Comparison of ENCODE assay signal across 8 mouse cellular contexts in the genomic region with DNA sequence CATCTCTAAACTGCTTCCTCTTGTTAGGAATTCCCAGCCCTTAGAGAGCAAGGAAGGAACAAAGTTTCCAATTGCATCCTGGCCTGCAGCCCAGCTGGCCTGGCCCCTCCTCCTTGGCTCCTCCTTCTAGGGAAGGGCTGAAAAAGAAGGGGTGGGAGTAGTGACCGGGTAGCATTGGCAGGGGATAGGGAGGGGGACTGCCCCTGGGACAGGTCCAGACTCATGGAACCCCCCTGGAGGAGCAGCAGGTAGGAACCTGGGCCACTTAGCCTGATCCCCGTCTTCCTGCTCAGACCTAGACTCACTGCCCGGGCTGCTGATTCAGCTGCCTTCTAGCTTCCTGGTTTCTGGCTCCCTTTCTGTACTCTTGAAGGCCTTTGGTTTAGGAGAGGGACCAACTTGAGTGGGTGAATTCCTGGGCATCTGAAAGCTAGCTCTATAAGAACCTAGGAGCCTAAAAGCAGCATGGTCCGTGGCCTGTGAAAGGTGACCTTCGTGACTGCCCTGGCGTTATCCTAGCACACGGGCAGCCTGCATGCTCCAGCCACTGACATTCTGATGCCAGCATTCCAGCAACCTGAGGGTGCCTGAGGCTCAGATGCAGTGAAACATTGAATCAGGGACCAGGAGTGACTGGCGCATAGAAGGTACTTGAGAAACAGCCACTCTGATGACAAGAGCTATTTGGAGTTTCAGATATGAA. TPM values are rescaled to one million over a fixed set of nuclear protein-coding genes. Genes with fewer than 3 reads are reported as not detected.
DNase-seq lines count a peak whose midpoint lies in the region; ATAC-seq and TF ChIP-seq lines count a peak whose summit lies in the region.

No protein-coding gene starts in this region.

- H3K36me3 ChIP-seq in embryonic facial prominence, embryonic 11.5 days (replicated peaks; ENCODE audit: control insufficient read depth, insufficient read depth, low read depth, low read length), result no peaks in the 10 kb centered on the region
- H3K36me3 ChIP-seq in heart, embryonic 13.5 days, result no peaks in the 10 kb centered on the region
- H3K36me3 ChIP-seq in kidney, postnatal 0 days (ENCODE audit: insufficient read depth, low read length), result no peaks in the 10 kb centered on the region

- ATAC-seq in embryonic facial prominence, embryonic 11.5 days (replicated peaks; ENCODE audit: insufficient number of reproducible peaks, low FRiP score, low TSS enrichment, low read depth), result peak; percentile 56
- peak; percentile 63; the same call in 1 of the 2 replicates for ATAC-seq in heart, embryonic 13.5 days (ENCODE audit: extremely low read depth, insufficient number of reproducible peaks, low FRiP score, low TSS enrichment)
- ATAC-seq in kidney, postnatal 0 days (replicated peaks; ENCODE audit: low FRiP score, low read depth), result peak; percentile 87

- peak; percentile 43 for DNase-seq in retina, postnatal 1 day
- DNase-seq in retina, embryonic 14.5 days (ENCODE audit: low spot score), result no peak
- DNase-seq in embryonic facial prominence, embryonic 11.5 days (ENCODE audit: low spot score), result no peak
- DNase-seq in kidney, postnatal 0 days (ENCODE audit: low spot score), result peak; percentile 76
- peak; percentile 72 for DNase-seq in lung, postnatal 25 days (ENCODE audit: low spot score)
- DNase-seq in urinary bladder, postnatal 14 days (ENCODE audit: low spot score), result peak; percentile 59
- DNase-seq in left cerebral cortex, adult 11 months (ENCODE audit: low spot score), result no peak

- no peak overlapping the region for H3K4me3 ChIP-seq in embryonic facial prominence, embryonic 11.5 days (ENCODE audit: low read depth, low read length)
- H3K4me3 ChIP-seq in heart, embryonic 13.5 days, result peak overlapping the region; percentile 52
- peak overlapping the region; percentile 26 for H3K4me3 ChIP-seq in kidney, postnatal 0 days (replicated peaks; ENCODE audit: low read depth, low read length)

- no peak overlapping the region for H3K27ac ChIP-seq in embryonic facial prominence, embryonic 11.5 days (replicated peaks; ENCODE audit: low read depth, low read length)
- peak overlapping the region; percentile 85 for H3K27ac ChIP-seq in heart, embryonic 13.5 days (replicated peaks)
- H3K27ac ChIP-seq in kidney, postnatal 0 days, result peak overlapping the region; percentile 71

- no peak overlapping the region for H3K4me2 ChIP-seq in embryonic facial prominence, embryonic 11.5 days (ENCODE audit: low read depth, low read length)
- H3K4me2 ChIP-seq in heart, embryonic 13.5 days, result peak overlapping the region; percentile 68
- H3K4me2 ChIP-seq in kidney, postnatal 0 days (ENCODE audit: low read length), result peak overlapping the region; percentile 45

- no peaks in the 10 kb centered on the region for H3K4me1 ChIP-seq in embryonic facial prominence, embryonic 11.5 days (ENCODE audit: control insufficient read depth, insufficient read depth, low read length)
- peaks cover 16% of the 10 kb centered on the region for H3K4me1 ChIP-seq in heart, embryonic 13.5 days
- H3K4me1 ChIP-seq in kidney, postnatal 0 days (replicated peaks; ENCODE audit: insufficient read depth, low read length), result no peaks in the 10 kb centered on the region; the same call in 1 of the 2 replicates

- H3K9me3 ChIP-seq in embryonic facial prominence, embryonic 11.5 days (replicated peaks; ENCODE audit: control insufficient read depth, low read length), result no peaks in the 10 kb centered on the region
- H3K9me3 ChIP-seq in heart, embryonic 13.5 days, result no peaks in the 10 kb centered on the region
- no peaks in the 10 kb centered on the region for H3K9me3 ChIP-seq in kidney, postnatal 0 days (replicated peaks; ENCODE audit: low read length)

- no peak for TF ChIP-seq CTCF in kidney, postnatal 0 days (IDR thresholded peaks at IDR 0.05; ENCODE audit: low read depth)

- H3K27me3 ChIP-seq in embryonic facial prominence, embryonic 11.5 days (ENCODE audit: control insufficient read depth, insufficient read depth, low read length), result peaks cover 11% of the 10 kb centered on the region
- H3K27me3 ChIP-seq in heart, embryonic 13.5 days (replicated peaks), result peaks cover 66% of the 10 kb centered on the region
- H3K27me3 ChIP-seq in kidney, postnatal 0 days (ENCODE audit: insufficient read depth, low read length), result no peaks in the 10 kb centered on the region

- 55% methylated on average over 8 of the region's 8 CpGs for WGBS in embryonic facial prominence, embryonic 11.5 days
- 31% methylated on average over 7 of the region's 8 CpGs for WGBS in heart, embryonic 13.5 days
- 46% methylated on average over 8 of the region's 8 CpGs for WGBS in kidney, postnatal 0 days

- H3K9ac ChIP-seq in embryonic facial prominence, embryonic 11.5 days (replicated peaks; ENCODE audit: low read length), result no peak overlapping the region
- peak overlapping the region; percentile 75 for H3K9ac ChIP-seq in heart, embryonic 13.5 days
- 0 out of 2 replicates have a peak overlapping the region, but pooled peaks have one; percentile 9 for H3K9ac ChIP-seq in kidney, postnatal 0 days (ENCODE audit: low read depth, low read length)

RNA-seq across cellular contexts. Expression of a gene that starts 34.9 kb away (rescaled TPM):
- 2.0 and 2.7 TPM in 2 replicates for polyA plus RNA-seq in embryonic facial prominence, embryonic 11.5 days (2014; fragmentation: Nextera tagmentation; extraction: Ambion mirVana)
- polyA plus RNA-seq in heart, embryonic 13.5 days (2015; fragmentation: Nextera tagmentation; extraction: Ambion mirVana), result 31.3 and 34.1 TPM in 2 replicates
- polyA plus RNA-seq in kidney, postnatal 0 days (2015; fragmentation: Nextera tagmentation; extraction: Ambion mirVana), result 10.3 and 11.0 TPM in 2 replicates

RNA-seq across cellular contexts. Expression of a gene that starts 53.8 kb away (rescaled TPM):
- polyA plus RNA-seq in embryonic facial prominence, embryonic 11.5 days (2014; fragmentation: Nextera tagmentation; extraction: Ambion mirVana), result 23.6 and 26.3 TPM in 2 replicates
- 29.6 and 32.3 TPM in 2 replicates for polyA plus RNA-seq in heart, embryonic 13.5 days (2015; fragmentation: Nextera tagmentation; extraction: Ambion mirVana)
- polyA plus RNA-seq in kidney, postnatal 0 days (2015; fragmentation: Nextera tagmentation; extraction: Ambion mirVana), result 18.0 and 18.5 TPM in 2 replicates

Comparison
In these comparisons a context has a peak if more than half of its experiments do, and no peak if none do; other contexts are left out.
1. DNase-seq: peak in retina, postnatal 1 day (single experiment), kidney, postnatal 0 days (single experiment), lung, postnatal 25 days (single experiment) and urinary bladder, postnatal 14 days (single experiment); none in retina, embryonic 14.5 days (single experiment), embryonic facial prominence, embryonic 11.5 days (single experiment) and left cerebral cortex, adult 11 months (single experiment).
2. Peak in every context shown above with its lines, with median percentiles within 50 percentile points of each other: ATAC-seq.